Mouse (Mus musculus): ENCODE results near the gene Chrd.

Gene Chrd

GRCm38 (mm10) chr16:20733731-20734730 lies 1.1 kb downstream of the Chrd start, which contains the start of gene Thpo:
Gene Thpo, minus strand, starts transcription at chr16:20734511.
- no peak for DNase-seq (ENCODE audit: low spot score)

GRCm38 (mm10) chr16:20735651-20736050 lies 2.7 kb downstream of the Chrd start:
- no peak for DNase-seq (ENCODE audit: low spot score)

- no peak for DNase-seq (ENCODE audit: low spot score)
Observed at GRCm38 (mm10) chr16:20736168-20736567, 3.2 kb downstream of the Chrd start.

- no peak for DNase-seq (ENCODE audit: low spot score)
Observed at GRCm38 (mm10) chr16:20736823-20737222, 3.9 kb downstream of the Chrd start.

- DNase-seq (ENCODE audit: low spot score) = no peak
Observed at GRCm38 (mm10) chr16:20739845-20740244, 6.9 kb downstream of the Chrd start.

- DNase-seq (ENCODE audit: low spot score) = peak; percentile 46
Observed at GRCm38 (mm10) chr16:20746641-20747040, 13.7 kb downstream of the Chrd start.

- DNase-seq (ENCODE audit: low spot score) = no peak
Observed at GRCm38 (mm10) chr16:20750518-20750917, 17.6 kb downstream of the Chrd start.

GRCm38 (mm10) chr16:20756052-20756451 lies 23.1 kb downstream of the Chrd start:
- DNase-seq (ENCODE audit: low spot score) = peak; percentile 17

- DNase-seq (ENCODE audit: low spot score) = no peak
Observed at GRCm38 (mm10) chr16:20757385-20757784, 24.5 kb downstream of the Chrd start.

- DNase-seq (ENCODE audit: low spot score) = peak; percentile 59
Observed at GRCm38 (mm10) chr16:20761681-20762080, 28.8 kb downstream of the Chrd start.

- peak; percentile 38 for DNase-seq (ENCODE audit: low spot score)
Observed at GRCm38 (mm10) chr16:20765244-20765643, 32.3 kb downstream of the Chrd start.

- DNase-seq (ENCODE audit: low spot score) = no peak
Observed at GRCm38 (mm10) chr16:20775021-20775420, 42.1 kb downstream of the Chrd start.

- no peak for DNase-seq (ENCODE audit: low spot score)
Observed at GRCm38 (mm10) chr16:20779846-20780245, 46.9 kb downstream of the Chrd start.

- DNase-seq (ENCODE audit: low spot score) = no peak
Observed at GRCm38 (mm10) chr16:20781101-20781630, 48.2 kb downstream of the Chrd start.

GRCm38 (mm10) chr16:20783891-20784290 lies 51.0 kb downstream of the Chrd start:
- DNase-seq (ENCODE audit: low spot score) = no peak

- DNase-seq (ENCODE audit: low spot score) = no peak
Observed at GRCm38 (mm10) chr16:20784754-20785153, 51.8 kb downstream of the Chrd start.

GRCm38 (mm10) chr16:20786556-20786955 lies 53.6 kb downstream of the Chrd start:
- no peak for DNase-seq (ENCODE audit: low spot score)

GRCm38 (mm10) chr16:20791803-20792202 lies 58.9 kb downstream of the Chrd start:
- no peak for DNase-seq (ENCODE audit: low spot score)

Measured in urinary bladder, postnatal 25 days (tissue).